ENCODE assay signal across 28 mouse cellular contexts in genomic region chr15:81319462-81319861, GRCm38 (mm10). TPM values are rescaled to one million over a fixed set of nuclear protein-coding genes. Genes with fewer than 3 reads are reported as not detected.
DNase-seq lines count a peak whose midpoint lies in the region; ATAC-seq and TF ChIP-seq lines count a peak whose summit lies in the region.
"Had no signal": no experiment of that assay in that cellular context is flagged by ENCODE, and none has a peak within 500 bp of the region (broad histone marks: within the 10 kb centered on the region; RNA-seq: fewer than 3 reads in every experiment).

No protein-coding gene starts in this region.

- ATAC-seq in frontal cortex, adult (ENCODE audit: low TSS enrichment): peak; percentile 64; the same call in 1 of the 2 replicates
- ATAC-seq: activated CD4-positive, CD25-positive, alpha-beta regulatory T cell, adult 4 months; CD4-positive, CD25-positive, alpha-beta regulatory T cell, adult 4 months; forebrain, embryonic 14.5 days; forebrain, embryonic 16.5 days; Patski had no signal

- H3K4me3 ChIP-seq in left cerebral cortex, adult 2 months: no peak overlapping the region
- no peak overlapping the region for H3K4me3 ChIP-seq in embryonic facial prominence, embryonic 10.5 days
- H3K4me3 ChIP-seq: embryonic facial prominence, embryonic 13.5 days; embryonic facial prominence, embryonic 15.5 days; erythroblast, embryonic 14.5 days; forebrain, embryonic 10.5 days; forebrain, embryonic 12.5 days had no signal

- peaks cover 4% of the 10 kb centered on the region; the same call in 1 of the 2 replicates for H3K9me3 ChIP-seq in embryonic facial prominence, embryonic 10.5 days
- H3K9me3 ChIP-seq: embryonic facial prominence, embryonic 13.5 days; embryonic facial prominence, embryonic 15.5 days; forebrain, embryonic 12.5 days had no signal

- H3K4me1 ChIP-seq in embryonic facial prominence, embryonic 10.5 days: no peaks in the 10 kb centered on the region
- H3K4me1 ChIP-seq: embryonic facial prominence, embryonic 13.5 days; embryonic facial prominence, embryonic 15.5 days; forebrain, embryonic 10.5 days; forebrain, embryonic 12.5 days had no signal

- H3K27ac ChIP-seq in left cerebral cortex, adult 2 months: peak overlapping the region; percentile 22
- H3K27ac ChIP-seq in embryonic facial prominence, embryonic 10.5 days (replicated peaks): no peak overlapping the region
- H3K27ac ChIP-seq: embryonic facial prominence, embryonic 13.5 days; embryonic facial prominence, embryonic 15.5 days; forebrain, embryonic 10.5 days; forebrain, embryonic 12.5 days had no signal

- peaks cover 88% of the 10 kb centered on the region for H3K36me3 ChIP-seq in embryonic facial prominence, embryonic 10.5 days (replicated peaks)

- TF ChIP-seq CTCF in left cerebral cortex, adult 2 months (IDR thresholded peaks at IDR 0.05): no peak

- no peak for DNase-seq in frontal cortex, adult 2 months (ENCODE audit: extremely low spot score in 1 of 2, low spot score in 1 of 2)
- peak; percentile 24 for DNase-seq in layer of hippocampus, adult 9-11 months
- no peak for DNase-seq in layer of hippocampus, adult 11-12 months (ENCODE audit: low spot score)
- DNase-seq in left cerebral cortex, adult 2 months (ENCODE audit: extremely low spot score in 1 of 2, low spot score in 2 of 2): no peak
- DNase-seq in left cerebral cortex, adult 11 months (ENCODE audit: low spot score): no peak
- DNase-seq in brain, adult 2 months (ENCODE audit: low read depth, low spot score): peak; percentile 66
- DNase-seq in embryonic facial prominence, embryonic 10.5 days (ENCODE audit: low spot score): no peak
- DNase-seq: adrenal gland, adult 8-10 months; adrenal gland, postnatal 14 days; adrenal gland, postnatal 36 days; B cell, adult 2 months; cerebellum, adult 11-12 months; cerebellum, adult 2 months; cerebellum, adult 9-10 months; cerebellum, postnatal 10 days; cerebellum, postnatal 25 days had no signal

- H3K27me3 ChIP-seq in embryonic facial prominence, embryonic 10.5 days (replicated peaks; ENCODE audit: low read depth, poor library complexity, severe bottlenecking): no peaks in the 10 kb centered on the region
- H3K27me3 ChIP-seq: CH12.LX; embryonic facial prominence, embryonic 13.5 days; embryonic facial prominence, embryonic 15.5 days; forebrain, embryonic 12.5 days; Patski had no signal

- 93% methylated on average over 9 of the region's 9 CpGs for WGBS in embryonic facial prominence, embryonic 10.5 days

- intact Hi-C loops in left cerebral cortex, adult 2 months (cut with DNase I): no loop called here

RNA-seq across cellular contexts. Expression of gene Slc25a17, which starts 41.1 kb away (rescaled TPM):
- polyA plus RNA-seq in frontal cortex, adult 2 months (2012; rRNA removed): 46.3 and 53.3 TPM in 2 replicates
- 10 to 100 TPM; 36.3 to 41.5 TPM for total RNA-seq in left cerebral cortex, adult 2 months (2021)
- 83.0 and 94.0 TPM in 2 replicates for polyA plus RNA-seq in embryonic facial prominence, embryonic 10.5 days (2016; fragmentation: Nextera tagmentation; extraction: Ambion mirVana)

Comparison
In these comparisons a context has a peak if more than half of its experiments do, and no peak if none do; other contexts are left out.
1. DNase-seq: peak in layer of hippocampus, adult 9-11 months (single experiment) and brain, adult 2 months (single experiment); none in frontal cortex, adult 2 months (0 of 2), layer of hippocampus, adult 11-12 months (single experiment), left cerebral cortex, adult 2 months (0 of 2), left cerebral cortex, adult 11 months (single experiment) and embryonic facial prominence, embryonic 10.5 days (single experiment).